Comparison of ENCODE assay signal across 8 mouse cellular contexts in genomic region chr9:57260940-57261339, GRCm38 (mm10). TPM values are rescaled to one million over a fixed set of nuclear protein-coding genes. Genes with fewer than 3 reads are reported as not detected.
DNase-seq lines count a peak whose midpoint lies in the region; ATAC-seq and TF ChIP-seq lines count a peak whose summit lies in the region.

No protein-coding gene starts in this region.

- peak overlapping the region; percentile 92 for H3K4me2 ChIP-seq in kidney, postnatal 0 days (ENCODE audit: low read length)
- H3K4me2 ChIP-seq in heart, embryonic 16.5 days (ENCODE audit: low read depth, low read length) = peak overlapping the region; percentile 95

- no peak for TF ChIP-seq CTCF in kidney, postnatal 0 days (IDR thresholded peaks at IDR 0.05; ENCODE audit: low read depth)
- no peak for TF ChIP-seq CTCF in MEL (IDR thresholded peaks at IDR 0.05 in 2 of 3, conservative IDR thresholded peaks at IDR 0.05 in 1 of 3; ENCODE audit: control insufficient read depth in 1 of 3, insufficient read depth in 1 of 3, low read depth in 2 of 3, low read length in 3 of 3, poor library complexity in 1 of 3, severe bottlenecking in 1 of 3)

- intact Hi-C loops in gastrocnemius, postnatal 36 days (cut with DNase I) = no loop called here

- TF ChIP-seq EP300 in MEL (IDR thresholded peaks at IDR 0.05; ENCODE audit: low read depth in 1 of 2, low read length in 2 of 2) = no peak

- 23% methylated on average over 12 of the region's 12 CpGs for WGBS in kidney, postnatal 0 days
- WGBS in heart, embryonic 16.5 days = 24% methylated on average over 12 of the region's 12 CpGs

- TF ChIP-seq RAD21 in MEL (IDR thresholded peaks at IDR 0.05; ENCODE audit: low read depth, low read length) = no peak

- H3K4me3 ChIP-seq in kidney, postnatal 0 days (replicated peaks; ENCODE audit: low read depth, low read length) = peak overlapping the region; percentile 82
- peak overlapping the region; percentile 83 to 99 for H3K4me3 ChIP-seq in MEL (ENCODE audit: control insufficient read depth in 1 of 2, insufficient read depth in 1 of 2, low read depth in 2 of 2, low read length in 2 of 2)
- peak overlapping the region; percentile 92 for H3K4me3 ChIP-seq in heart, embryonic 16.5 days (ENCODE audit: low read length)

- peaks cover 26% of the 10 kb centered on the region for H3K36me3 ChIP-seq in kidney, postnatal 0 days (ENCODE audit: insufficient read depth, low read length)
- peaks cover 10 to 18% of the 10 kb centered on the region in 2 experiments for H3K36me3 ChIP-seq in MEL (ENCODE audit: control insufficient read depth in 1 of 2, insufficient read depth in 2 of 2, low read length in 2 of 2)
- H3K36me3 ChIP-seq in heart, embryonic 16.5 days (ENCODE audit: control insufficient read depth, insufficient read depth) = peaks cover 10% of the 10 kb centered on the region

- no peak for ATAC-seq in kidney, postnatal 0 days (replicated peaks; ENCODE audit: low FRiP score, low read depth)
- no peak for ATAC-seq in heart, embryonic 16.5 days (replicated peaks; ENCODE audit: extremely low read depth, insufficient read depth, low FRiP score)

- H3K9me3 ChIP-seq in kidney, postnatal 0 days (replicated peaks; ENCODE audit: low read length) = no peaks in the 10 kb centered on the region
- no peaks in the 10 kb centered on the region for H3K9me3 ChIP-seq in MEL (replicated peaks; ENCODE audit: insufficient read depth, low read length)
- no peaks in the 10 kb centered on the region for H3K9me3 ChIP-seq in heart, embryonic 16.5 days (replicated peaks; ENCODE audit: control insufficient read depth, low read length)

- no peaks in the 10 kb centered on the region for H3K27me3 ChIP-seq in kidney, postnatal 0 days (ENCODE audit: insufficient read depth, low read length)
- H3K27me3 ChIP-seq in MEL (ENCODE audit: control insufficient read depth in 1 of 2, insufficient read depth in 2 of 2, low read length in 2 of 2) = no peaks in the 10 kb centered on the region
- H3K27me3 ChIP-seq in heart, embryonic 16.5 days (ENCODE audit: control insufficient read depth, insufficient read depth, low read length) = no peaks in the 10 kb centered on the region

- H3K27ac ChIP-seq in kidney, postnatal 0 days = no peak overlapping the region
- H3K27ac ChIP-seq in MEL (ENCODE audit: control insufficient read depth, low read depth, low read length) = peak overlapping the region; percentile 76
- H3K27ac ChIP-seq in heart, embryonic 16.5 days (ENCODE audit: low read length) = no peak overlapping the region

- DNase-seq in kidney, postnatal 0 days (ENCODE audit: low spot score) = no peak
- no peak for DNase-seq in kidney, adult 8-10 months
- peak; percentile 57 for DNase-seq in MEL (ENCODE audit: low read depth, low spot score)
- DNase-seq in lung, postnatal 36 days = peak; percentile 42
- DNase-seq in ovary, postnatal 36 days (ENCODE audit: low spot score) = no peak
- no peak for DNase-seq in cerebellum, postnatal 10 days
- no peak for DNase-seq in gastrocnemius, postnatal 36 days

- peaks cover 68% of the 10 kb centered on the region for H3K79me2 ChIP-seq in MEL (ENCODE audit: control insufficient read depth, insufficient read depth, low read length, poor library complexity)

- H3K4me1 ChIP-seq in kidney, postnatal 0 days (replicated peaks; ENCODE audit: insufficient read depth, low read length) = peaks cover 15% of the 10 kb centered on the region
- peaks cover 2 to 17% of the 10 kb centered on the region in 2 experiments for H3K4me1 ChIP-seq in MEL (ENCODE audit: control insufficient read depth in 1 of 2, insufficient read depth in 2 of 2, low read length in 2 of 2)
- peaks cover 25% of the 10 kb centered on the region for H3K4me1 ChIP-seq in heart, embryonic 16.5 days (ENCODE audit: control insufficient read depth, insufficient read depth, low read length)

- no peak for TF ChIP-seq POLR2A in MEL (IDR thresholded peaks at IDR 0.05; ENCODE audit: control insufficient read depth in 1 of 2, insufficient read depth in 1 of 2, low read depth in 1 of 2, low read length in 2 of 2, poor library complexity in 1 of 2)

- H3K9ac ChIP-seq in kidney, postnatal 0 days (ENCODE audit: low read depth, low read length) = peak overlapping the region; percentile 86; the same call in 1 of the 2 replicates
- H3K9ac ChIP-seq in MEL (ENCODE audit: control insufficient read depth, low read depth, low read length, poor library complexity, severe bottlenecking) = peak overlapping the region; percentile 98
- H3K9ac ChIP-seq in heart, embryonic 16.5 days (ENCODE audit: low read length) = peak overlapping the region; percentile 96

TF ChIP-seq in MEL, 35 proteins besides CTCF, POLR2A, EP300 and RAD21:
- TF ChIP-seq SIN3A (IDR thresholded peaks at IDR 0.05; ENCODE audit: low read length) = no peak; the same call in 1 of the 2 replicates
- 0 out of 2 replicates have a peak, but pooled peaks have one; percentile 48 for TF ChIP-seq ZMIZ1 (IDR thresholded peaks at IDR 0.05; ENCODE audit: low read depth, low read length)
- TF ChIP-seq E2F4 (IDR thresholded peaks at IDR 0.05; ENCODE audit: borderline replicate concordance, low read depth, low read length) = no peak
- no peak for TF ChIP-seq TCF12 (IDR thresholded peaks at IDR 0.05; ENCODE audit: low read depth, low read length)

RNA-seq across cellular contexts. Expression of gene 1700017B05Rik, which starts 1.5 kb away (rescaled TPM):
- polyA plus RNA-seq in kidney, postnatal 0 days (2015; fragmentation: Nextera tagmentation; extraction: Ambion mirVana) = 13.1 and 13.6 TPM in 2 replicates
- total RNA-seq in MEL (2012; rRNA removed) = 52.7 and 55.7 TPM in 2 replicates
- 10 to 100 TPM in 1 of 2 experiments, not detected in 1; 76.5 TPM for polyA plus RNA-seq in MEL (2012; ENCODE audit: insufficient read depth in 1 of 2, insufficient read length in 2 of 2, low read depth in 1 of 2, low replicate concordance in 2 of 2, missing spikeins in 1 of 2)
- 12.3 and 14.2 TPM in 2 replicates for polyA plus RNA-seq in heart, embryonic 16.5 days (2015; fragmentation: Nextera tagmentation; extraction: Ambion mirVana)
- total RNA-seq in gastrocnemius, postnatal 36 days (2021) = 1 to 10 TPM; 3.8 to 4.2 TPM

RNA-seq across cellular contexts. Expression of gene Trcg1, which starts 24.6 kb away (rescaled TPM):
- 0.04 TPM in 1 of 2 replicates, not detected in the other for polyA plus RNA-seq in kidney, postnatal 0 days (2015; fragmentation: Nextera tagmentation; extraction: Ambion mirVana)
- not detected in 2 replicates for total RNA-seq in MEL (2012; rRNA removed)
- not detected for polyA plus RNA-seq in MEL (2012; ENCODE audit: insufficient read depth in 1 of 2, insufficient read length in 2 of 2, low read depth in 1 of 2, low replicate concordance in 2 of 2, missing spikeins in 1 of 2)
- not detected in 2 replicates for polyA plus RNA-seq in heart, embryonic 16.5 days (2015; fragmentation: Nextera tagmentation; extraction: Ambion mirVana)
- not detected for total RNA-seq in gastrocnemius, postnatal 36 days (2021)

Comparison
In these comparisons a context has a peak if more than half of its experiments do, and no peak if none do; other contexts are left out.
1. DNase-seq: peak in MEL (single experiment) and lung, postnatal 36 days (single experiment); none in kidney, postnatal 0 days (single experiment), kidney, adult 8-10 months (0 of 2), ovary, postnatal 36 days (single experiment), cerebellum, postnatal 10 days (0 of 2) and gastrocnemius, postnatal 36 days (0 of 2).
2. Peak in every context shown above with its lines, with median percentiles within 50 percentile points of each other: H3K4me3 ChIP-seq and H3K9ac ChIP-seq.